Mouse (Mus musculus) heart, adult 9 months (tissue): Measurements from ENCODE around the gene Cacna2d3.

ENCODE experiments used
- DNase-seq, 2 experiments: peaks; one replicate each; pipeline ENCODE4 v3.0.0; 2022; ENCODE audit warnings: low spot score in 2 of 2

The Cacna2d3 gene

GRCm38 (mm10) chr14:29015896-29016295 lies 705.8 kb downstream of the Cacna2d3 start:
- DNase-seq = no peak

DNA sequence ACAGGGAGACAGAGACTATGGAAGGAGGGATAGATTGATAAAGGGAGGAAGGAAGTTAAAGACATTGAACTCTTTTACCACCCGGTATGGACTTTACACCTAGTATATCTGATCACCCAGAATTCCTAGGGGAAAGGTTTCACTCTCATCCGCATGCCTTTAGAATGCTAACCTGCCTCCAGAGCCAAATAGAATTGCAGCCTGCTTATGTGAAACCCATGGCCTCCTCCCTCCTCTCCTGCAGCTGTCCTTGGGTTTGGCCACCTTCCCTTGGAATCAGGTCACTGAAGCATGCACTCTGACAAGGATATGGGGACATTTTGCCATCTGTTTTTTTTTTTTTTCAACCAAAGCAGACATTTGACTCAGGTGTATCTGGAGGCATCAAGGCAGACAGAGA lies 707.0 kb downstream of the Cacna2d3 start:
- no peak for DNase-seq

DNA sequence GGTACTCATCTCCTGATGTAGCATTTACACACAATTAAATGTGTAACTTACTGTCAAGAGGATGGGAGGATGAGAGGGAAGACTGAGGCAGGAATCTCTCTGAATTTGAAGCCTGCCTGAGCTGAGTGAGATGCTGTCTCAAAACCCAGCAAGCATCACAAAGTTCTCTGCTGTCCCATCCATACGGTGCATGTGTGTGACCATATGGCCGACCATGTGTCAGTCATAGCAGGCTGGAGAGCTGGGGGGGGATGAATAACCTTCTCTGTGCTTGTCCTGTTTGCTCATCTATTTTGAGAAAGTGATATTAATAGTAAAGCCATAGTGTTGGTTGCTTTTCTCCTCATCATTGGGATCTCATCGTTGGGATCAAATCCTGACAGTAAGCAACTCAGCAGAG lies 708.5 kb downstream of the Cacna2d3 start:
- no peak for DNase-seq

DNA sequence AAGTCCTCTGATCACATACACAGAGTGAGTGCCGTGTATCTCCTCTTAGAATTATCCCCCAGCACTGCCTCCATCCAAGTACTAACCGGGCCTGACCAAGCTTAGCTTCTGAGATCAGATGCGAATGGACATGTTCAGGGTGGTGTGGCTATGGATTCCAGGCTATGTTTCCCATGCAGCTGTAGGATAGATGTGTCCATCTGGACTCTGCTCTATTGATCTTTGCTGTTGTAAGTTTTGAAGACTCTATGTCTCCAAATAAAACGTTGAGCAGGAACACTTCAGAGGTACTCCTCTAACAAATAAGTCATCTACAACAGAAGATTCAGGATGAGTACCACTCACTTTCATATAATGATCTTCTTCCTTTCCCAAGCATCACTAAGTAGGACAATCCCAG lies 712.0 kb downstream of the Cacna2d3 start:
- no peak for DNase-seq

DNA sequence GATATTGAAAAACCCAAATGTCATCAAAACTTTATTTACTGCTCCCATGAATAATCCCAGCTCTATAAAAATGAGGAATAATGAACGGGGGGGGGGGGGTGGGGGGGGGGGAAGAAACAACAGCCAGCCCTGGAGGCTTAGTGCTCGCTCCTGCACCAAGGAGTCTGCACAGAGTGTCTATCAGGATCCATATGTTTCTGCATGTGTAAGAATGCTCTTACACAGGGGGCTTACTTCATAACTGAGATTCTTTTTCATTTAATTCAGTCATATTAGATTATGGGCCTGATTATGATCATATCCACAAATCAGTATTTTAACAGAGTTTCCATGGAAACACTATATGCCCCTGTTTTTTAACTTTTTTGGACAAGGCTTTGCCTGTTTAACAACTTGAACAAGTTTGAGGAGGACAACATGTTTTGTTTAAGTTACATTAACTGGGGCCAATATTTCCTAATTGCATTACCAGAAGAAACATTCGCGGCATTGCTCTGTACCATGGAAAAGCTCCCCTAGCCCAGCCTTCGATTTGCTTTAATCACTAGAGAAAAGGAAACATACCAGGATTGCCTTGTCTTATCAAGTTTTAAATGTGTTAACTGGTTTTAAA lies 716.3 kb downstream of the Cacna2d3 start:
- no peak for DNase-seq

- no peak for DNase-seq
Observed at GRCm38 (mm10) chr14:28996569-28996968, 725.1 kb downstream of the Cacna2d3 start.

- DNase-seq = no peak
Observed at GRCm38 (mm10) chr14:28988211-28988900, 733.3 kb downstream of the Cacna2d3 start.

DNA sequence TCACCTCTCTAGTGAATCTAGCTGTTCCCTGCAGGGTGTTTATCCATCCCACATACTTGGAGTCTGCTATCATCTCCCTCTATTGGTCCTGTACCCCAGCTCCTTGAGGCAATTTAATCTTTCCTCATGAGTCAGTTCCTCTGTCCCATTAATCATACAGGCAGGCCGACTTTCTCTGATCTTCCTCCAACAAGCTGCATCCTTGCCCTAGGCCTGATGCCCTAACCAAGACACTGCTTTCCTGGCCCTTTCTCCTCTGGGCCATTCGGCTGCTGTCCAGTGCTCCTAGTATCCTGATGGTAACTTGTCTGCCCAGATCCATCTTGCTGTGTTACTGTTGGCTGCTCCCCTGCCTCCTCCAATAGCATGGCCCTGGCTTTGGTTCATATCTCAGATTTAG lies 737.4 kb downstream of the Cacna2d3 start:
- no peak for DNase-seq

DNA sequence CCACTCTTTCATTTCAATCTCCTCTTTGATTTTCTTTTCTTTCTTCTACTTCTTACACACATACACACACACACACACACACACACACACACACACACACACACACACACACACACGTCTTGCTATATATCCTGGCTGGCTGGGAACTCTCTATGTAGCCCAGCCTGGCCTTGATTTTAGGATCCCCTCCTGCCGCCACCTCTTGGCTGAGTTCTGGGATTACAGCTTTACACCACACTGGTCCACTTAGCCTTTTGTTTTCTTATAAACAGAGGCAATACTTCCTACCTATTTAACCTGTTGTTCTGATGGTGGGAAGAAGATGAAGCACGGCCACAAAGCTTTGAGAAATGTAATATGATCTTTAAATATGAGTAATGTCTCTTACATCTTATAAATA lies 741.2 kb downstream of the Cacna2d3 start:
- no peak for DNase-seq

DNA sequence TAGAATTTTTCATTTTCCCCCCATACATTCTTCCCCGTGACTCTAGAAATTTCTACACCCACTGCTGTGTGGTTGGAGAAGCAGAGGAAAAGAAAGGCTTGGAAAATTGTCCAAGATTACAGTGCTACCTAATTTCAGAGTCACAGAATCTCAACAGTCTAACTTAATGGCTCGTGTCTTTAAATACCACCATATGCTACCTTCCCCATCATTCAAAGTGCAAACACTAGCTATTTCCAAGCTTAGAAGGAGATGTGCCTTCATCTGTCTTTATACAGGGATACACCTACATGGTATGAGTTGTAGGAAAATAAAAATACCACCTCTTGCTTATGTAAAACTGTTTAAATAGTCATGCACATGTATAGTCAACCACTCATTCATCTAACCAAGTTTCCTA lies 742.4 kb downstream of the Cacna2d3 start:
- DNase-seq = no peak

DNA sequence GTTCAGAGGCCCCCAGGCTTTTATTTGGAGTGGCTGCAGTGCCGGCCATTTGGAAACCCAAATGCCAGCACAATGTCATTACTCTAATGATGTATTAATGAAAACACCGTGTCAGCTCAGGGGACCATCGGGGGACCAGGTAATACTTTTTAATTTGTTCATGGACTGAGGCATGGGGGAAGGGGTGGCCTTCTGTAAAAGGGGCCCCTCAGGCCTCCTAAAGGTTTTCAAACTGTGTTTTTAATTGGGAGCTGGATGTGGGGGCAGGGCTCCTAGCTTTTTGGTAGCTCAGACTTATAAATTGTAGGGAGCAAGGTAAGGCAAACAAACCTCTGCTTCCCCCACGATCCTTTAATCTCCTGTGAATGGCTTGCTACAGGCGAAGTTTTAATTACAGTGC lies 749.0 kb downstream of the Cacna2d3 start:
- DNase-seq = no peak

GRCm38 (mm10) chr14:28969247-28969646 lies 752.4 kb downstream of the Cacna2d3 start:
- DNase-seq = no peak

DNA sequence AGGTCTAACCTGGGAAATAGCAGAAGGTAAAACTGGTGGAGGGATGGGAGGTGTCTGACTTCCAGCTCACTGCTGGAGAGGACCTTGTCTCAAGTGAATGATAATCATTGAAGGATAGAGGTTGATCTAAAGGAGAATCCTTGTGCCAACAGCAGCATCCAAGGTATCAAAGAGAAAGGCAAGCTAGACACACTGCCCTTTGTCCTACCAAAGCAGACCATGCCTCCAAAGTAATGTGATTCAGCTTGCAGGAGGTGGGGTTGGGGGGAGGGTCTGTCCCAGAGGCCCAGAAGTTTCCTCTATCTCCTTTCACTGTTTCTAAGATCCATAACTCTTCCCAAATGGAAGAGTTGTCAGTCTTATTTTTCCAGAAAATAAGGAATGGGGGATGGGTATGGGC lies 754.8 kb downstream of the Cacna2d3 start:
- DNase-seq = no peak

DNA sequence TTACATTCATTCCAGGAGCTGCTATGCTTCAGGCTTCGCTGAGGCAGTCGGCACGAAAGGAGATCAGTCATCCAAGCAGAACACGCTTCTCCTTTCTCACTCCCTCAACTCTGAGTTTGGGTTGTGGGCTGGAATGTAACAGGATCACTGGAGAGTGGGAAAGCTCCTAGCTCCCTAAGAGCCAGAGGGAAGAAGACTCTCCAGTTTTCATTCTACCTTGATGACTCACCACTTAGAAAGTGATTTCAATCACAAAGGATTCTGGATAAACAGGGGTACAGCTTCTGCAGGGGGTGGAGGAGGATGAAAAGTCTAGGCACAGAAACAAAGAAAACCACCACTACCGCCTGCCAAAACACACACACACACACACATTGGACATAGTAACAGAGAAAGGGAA lies 760.3 kb downstream of the Cacna2d3 start:
- no peak for DNase-seq

DNA sequence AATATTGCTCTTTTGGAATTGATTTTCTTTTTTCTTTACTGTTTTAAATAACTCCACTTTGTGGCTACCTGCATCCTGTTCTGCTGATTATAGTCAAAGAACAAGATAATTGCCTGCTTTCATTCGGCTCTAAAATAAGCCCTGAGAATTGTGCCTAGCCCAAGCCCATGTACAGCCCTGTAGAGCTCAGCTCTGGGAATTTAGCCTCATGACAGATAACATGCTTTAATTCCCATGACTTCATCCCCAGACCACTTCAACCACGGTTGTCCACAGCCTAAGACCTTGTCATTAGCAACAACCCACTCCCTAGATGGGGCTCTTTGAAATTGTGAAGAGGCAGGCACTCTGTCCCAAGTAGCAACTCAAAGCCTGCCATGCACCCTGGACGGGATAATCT lies 762.6 kb downstream of the Cacna2d3 start:
- DNase-seq = no peak

DNA sequence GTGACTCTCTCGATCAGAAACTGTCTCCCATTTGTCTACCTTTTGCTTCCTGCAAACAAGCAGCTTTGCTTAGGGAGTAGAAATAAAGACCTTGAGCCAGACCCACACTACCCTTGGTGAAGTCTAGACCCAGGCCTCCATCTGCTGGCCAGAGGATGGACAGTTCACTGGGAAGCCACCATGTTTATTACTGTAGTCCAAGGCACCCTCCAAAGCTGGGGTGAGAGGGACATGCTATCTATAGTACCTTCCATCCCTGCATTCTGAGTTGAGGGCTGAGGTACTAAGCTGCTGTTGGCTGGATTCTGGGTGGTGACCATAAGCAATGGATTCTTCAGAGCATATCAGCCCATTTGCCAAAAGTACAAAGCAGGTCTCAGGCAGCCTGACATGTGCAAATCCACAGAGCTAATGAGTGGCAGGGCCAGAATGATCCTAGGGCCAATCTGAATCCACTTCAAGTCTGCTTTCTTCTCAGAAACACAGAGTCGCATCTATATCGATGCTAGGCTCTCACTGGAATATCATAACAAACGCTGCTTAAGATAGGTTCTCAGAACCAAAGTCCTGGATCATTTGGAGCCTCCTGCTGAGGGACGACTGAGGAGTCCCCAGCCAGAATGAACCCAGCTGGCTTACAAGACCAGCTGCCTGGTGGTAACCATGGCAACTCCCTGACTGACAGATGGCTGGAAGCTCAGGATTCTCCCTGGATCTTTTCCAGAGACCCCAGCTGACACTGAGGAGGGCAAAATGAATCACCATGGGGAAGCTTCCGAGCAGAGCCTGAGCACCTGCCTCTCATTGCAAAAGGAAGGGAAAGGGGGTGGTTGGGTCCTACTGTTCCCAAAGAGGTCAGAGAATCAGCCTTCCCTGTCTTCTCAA lies 763.3 kb downstream of the Cacna2d3 start:
- DNase-seq = no peak

DNA sequence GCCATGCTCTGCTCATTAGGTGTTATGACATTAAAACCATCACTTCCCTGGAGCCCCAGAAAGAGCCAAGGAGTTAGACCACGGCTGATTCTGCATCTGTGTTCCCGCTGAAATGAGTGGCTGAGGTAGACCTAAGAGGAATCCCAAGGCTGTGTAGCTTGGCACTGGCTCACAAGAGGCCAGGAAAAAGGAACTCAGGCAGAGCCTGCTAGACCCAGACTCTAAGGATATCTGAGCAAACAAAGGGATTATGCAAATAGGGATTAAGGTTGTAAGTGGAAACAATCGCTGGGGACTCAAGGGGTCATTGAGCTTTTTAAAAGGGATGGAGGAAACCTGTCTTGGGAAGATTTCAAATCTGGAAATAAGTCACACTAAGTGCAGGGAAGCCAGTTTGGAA lies 766.5 kb downstream of the Cacna2d3 start:
- DNase-seq = no peak

DNA sequence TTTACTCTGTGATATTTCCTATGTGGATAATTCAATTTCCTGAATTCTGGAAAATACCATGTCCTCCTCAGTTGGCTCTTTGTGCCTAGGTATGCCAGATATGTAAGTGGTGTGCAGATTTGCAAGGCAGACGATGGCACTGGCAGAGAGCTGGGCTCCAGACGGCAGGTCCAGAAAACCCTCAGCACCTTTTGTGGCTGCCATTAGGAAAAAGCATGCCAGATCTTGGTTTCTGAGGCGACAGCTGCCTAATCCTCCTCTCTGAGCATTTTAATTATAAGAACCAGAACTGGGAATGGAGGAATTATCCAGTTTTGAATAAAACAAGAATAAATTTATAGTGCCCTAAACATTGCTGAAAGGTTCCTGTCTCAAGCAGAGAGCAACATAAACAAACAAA lies 767.1 kb downstream of the Cacna2d3 start:
- no peak for DNase-seq

DNA sequence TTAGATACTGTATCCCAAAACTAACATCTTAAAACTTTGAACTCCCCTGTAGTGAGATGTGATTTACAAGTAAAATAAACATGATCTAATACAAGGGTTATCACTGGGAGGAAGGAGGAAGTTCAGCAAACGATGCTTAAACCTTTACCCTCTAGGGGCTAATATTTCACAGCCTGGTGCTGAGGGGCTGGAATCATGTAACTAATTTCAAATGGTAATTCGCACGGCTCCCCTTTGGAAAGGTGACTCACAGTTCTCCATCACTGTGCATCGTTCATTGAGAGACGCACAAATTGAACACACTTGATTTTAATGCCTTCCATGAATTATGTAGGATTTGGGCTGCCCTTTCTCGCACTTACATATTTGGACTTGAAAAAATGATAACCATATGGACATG lies 767.6 kb downstream of the Cacna2d3 start:
- no peak for DNase-seq

DNA sequence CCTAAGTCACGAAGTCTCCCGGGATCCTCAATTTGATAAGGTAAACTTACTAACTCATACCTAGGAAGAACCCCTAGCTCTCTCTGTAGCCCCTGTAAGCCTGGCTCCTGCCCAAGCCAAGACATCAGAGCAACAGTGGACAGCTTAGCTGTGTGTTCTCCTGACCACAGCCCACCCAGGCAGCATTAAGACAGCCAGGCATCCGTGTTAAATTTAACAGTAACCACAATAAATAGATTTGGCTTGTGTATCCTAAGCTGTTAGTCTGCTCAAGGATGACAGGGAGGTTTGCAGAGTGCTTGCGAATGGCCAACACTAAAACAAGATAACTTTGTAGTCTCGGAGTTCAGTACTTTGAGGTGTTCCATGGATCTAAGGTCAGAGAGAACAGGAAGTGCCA lies 768.3 kb downstream of the Cacna2d3 start:
- DNase-seq = no peak

DNA sequence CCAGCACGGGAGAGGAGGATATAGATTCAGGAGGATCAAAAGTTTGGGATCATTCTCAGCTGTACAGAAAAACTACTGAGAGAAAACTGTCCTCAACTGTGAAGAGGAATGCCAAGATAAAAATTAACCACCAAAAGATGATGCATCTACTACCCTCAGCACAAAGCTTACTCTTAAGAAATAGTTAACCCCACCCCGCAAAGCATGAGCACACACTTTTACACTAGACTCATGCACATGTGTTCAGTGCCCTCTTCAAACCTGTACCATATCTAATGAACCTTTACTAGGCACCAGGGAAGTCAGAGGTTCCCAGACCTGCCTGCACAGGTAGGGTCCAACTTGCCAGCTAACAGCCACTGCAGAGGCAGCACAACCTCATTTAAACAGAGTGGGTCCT lies 771.2 kb downstream of the Cacna2d3 start:
- DNase-seq = no peak

- DNase-seq = peak in 1 of 2 experiments; percentile 7
Observed at GRCm38 (mm10) chr14:28949785-28950184, 771.9 kb downstream of the Cacna2d3 start.
